Mouse (Mus musculus) C2C12 (cell line): ENCODE results near the gene Tekt2. TPM values are rescaled to one million over a fixed set of nuclear protein-coding genes. Genes with fewer than 3 reads are reported as not detected.

Experiments used
- H3K27me3 ChIP-seq: one replicate; pipeline ENCODE4 v1.6.1; 2011; ENCODE audit not compliant: control insufficient read depth, insufficient read depth, insufficient read length
- H3K36me3 ChIP-seq: one replicate; pipeline ENCODE4 v1.6.1; 2011; ENCODE audit not compliant: control insufficient read depth, insufficient read depth
- H3K4me3 ChIP-seq: one replicate; pipeline ENCODE4 v1.5.1; 2011; ENCODE audit warnings: mild to moderate bottlenecking, control low read depth; ENCODE audit not compliant: poor library complexity, insufficient read depth, severe bottlenecking
- H3K79me2 ChIP-seq: one replicate; pipeline ENCODE4 v1.6.1; 2011; ENCODE audit not compliant: control insufficient read depth, insufficient read depth
- H3K79me3 ChIP-seq: one replicate; pipeline ENCODE4 v1.6.1; 2011; ENCODE audit warnings: low read depth, control low read depth
- H3ac ChIP-seq: one replicate; pipeline ENCODE3; 2011; ENCODE audit warnings: low read depth; ENCODE audit not compliant: control insufficient read depth, insufficient read length
- CEBPB ChIP-seq: IDR thresholded peaks from one replicate; pipeline ENCODE4 v1.6.1; 2011; ENCODE audit warnings: low read depth, mild to moderate bottlenecking, control low read depth, moderate library complexity
- CTCF ChIP-seq: IDR thresholded peaks from one replicate; pipeline ENCODE4 v1.5.1; 2011; ENCODE audit not compliant: control insufficient read depth, insufficient read depth, insufficient read length
- FOSL1 ChIP-seq: IDR thresholded peaks from one replicate; pipeline ENCODE4 v1.8.0; 2011; ENCODE audit warnings: mild to moderate bottlenecking, low read length; ENCODE audit not compliant: poor library complexity, insufficient read depth, severe bottlenecking
- MAX ChIP-seq: IDR thresholded peaks from one replicate; pipeline ENCODE4 v1.6.1; 2011; ENCODE audit warnings: mild to moderate bottlenecking, control low read depth
- MYOD1 ChIP-seq: IDR thresholded peaks from one replicate; pipeline ENCODE4 v1.6.1; 2011; ENCODE audit warnings: low read depth; ENCODE audit not compliant: control insufficient read depth, insufficient read length
- MYOG ChIP-seq: IDR thresholded peaks from one replicate; pipeline ENCODE4 v1.6.1; 2011; ENCODE audit not compliant: control insufficient read depth, insufficient read length; ENCODE audit errors: extremely low read depth
- USF1 ChIP-seq: IDR thresholded peaks from one replicate; pipeline ENCODE4 v1.6.1; 2011; ENCODE audit warnings: low read depth, mild to moderate bottlenecking, control low read depth, moderate library complexity
- long read RNA-seq, 2 experiments: library from polyadenylated mRNA; unstranded; transcript quantifications; one replicate each; pipeline ENCODE4 v2.0.0; 2019 to 2020
- polyA plus RNA-seq: library from polyadenylated mRNA; unstranded; fragments of >200 nt; fragmentation: generic; extraction: Trizol; gene quantifications from one replicate; pipeline ENCODE4 v1.2.1, GENCODE M21; 2012; ENCODE audit warnings: missing spikeins

The Tekt2 gene
- 0.40 TPM for polyA plus RNA-seq
- long read RNA-seq, experiment 1: 0 reads
- long read RNA-seq, experiment 2, partial matches to known transcripts: 0 of 3 reads
- long read RNA-seq, experiment 2, other reads (novel, unspliced or antisense): 3 of 3 reads

DNA sequence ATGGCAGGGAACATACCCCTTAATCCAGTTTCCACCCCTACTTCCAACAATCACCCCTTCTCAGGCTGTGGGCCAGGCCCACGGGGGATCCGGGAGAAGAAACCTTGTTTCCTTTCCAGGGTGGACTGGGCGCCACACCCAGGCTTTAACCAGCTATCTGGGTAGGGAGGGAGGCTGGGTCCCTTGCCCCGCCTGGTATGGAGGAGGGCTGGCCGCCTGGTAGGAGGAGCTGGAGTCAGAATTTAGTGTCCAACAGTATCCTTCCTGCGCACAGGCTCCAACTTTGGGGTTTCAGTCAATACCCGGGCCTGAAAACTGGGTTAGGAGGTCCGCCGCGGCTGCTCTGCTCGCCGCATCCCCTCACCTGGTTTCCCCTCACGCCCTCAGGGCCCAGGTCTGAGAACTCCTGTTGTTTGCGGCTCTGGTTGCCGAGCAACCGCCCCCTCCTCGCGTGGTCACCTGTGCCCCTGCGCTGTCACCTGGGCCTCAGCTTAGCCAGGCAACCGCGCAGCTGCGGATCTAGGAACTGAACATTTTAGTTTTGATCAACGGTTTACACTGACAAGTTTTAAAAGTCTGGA lies at the start of gene Tekt2:
Gene Tekt2 (minus strand): TSS at position 408 of the 581 bp plus-strand sequence.
- no peak within 1 kb of the TSS for H3K4me3 ChIP-seq
- peaks cover 8% of the 10 kb centered on the region for H3K79me2 ChIP-seq
- no peaks in the 10 kb centered on the region for H3K27me3 ChIP-seq
- H3K36me3 ChIP-seq: no peaks in the 10 kb centered on the region
- H3K79me3 ChIP-seq: peaks cover 4% of the 10 kb centered on the region
- TF ChIP-seq CTCF (no peak), MYOD1 (no peak), USF1 (no peak), MYOG (no peak), CEBPB (no peak), FOSL1 (no peak), MAX (no peak)
- no peak within 1 kb of the TSS for H3ac ChIP-seq

DNA sequence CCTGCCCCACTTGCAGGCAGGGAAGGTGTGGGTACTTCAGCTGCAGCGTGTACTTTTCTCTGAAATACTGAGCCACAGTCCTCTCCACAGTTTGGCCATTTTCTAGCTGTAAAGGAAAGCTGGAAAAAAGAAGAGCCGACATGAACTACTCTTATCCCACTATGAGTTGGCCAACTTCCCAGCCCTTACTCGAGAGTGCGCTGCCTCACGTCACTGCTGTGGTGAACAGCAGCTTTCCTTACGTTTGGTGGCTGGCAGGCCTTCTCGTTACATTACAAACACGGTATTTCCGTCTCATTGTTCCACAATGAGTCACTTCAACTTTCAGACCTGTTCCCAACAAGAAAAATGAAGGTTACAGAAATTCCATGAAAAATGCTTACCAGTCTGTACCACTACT lies 46.0 kb upstream of the Tekt2 start:
- no peaks in the 10 kb centered on the region for H3K27me3 ChIP-seq
- no peak overlapping the region for H3ac ChIP-seq
- H3K79me3 ChIP-seq: no peaks in the 10 kb centered on the region
- no peak for TF ChIP-seq CTCF
- TF ChIP-seq CEBPB: no peak
- no peak for TF ChIP-seq MAX
- H3K36me3 ChIP-seq: peaks cover 55% of the 10 kb centered on the region
- no peak overlapping the region for H3K4me3 ChIP-seq
- no peaks in the 10 kb centered on the region for H3K79me2 ChIP-seq

DNA sequence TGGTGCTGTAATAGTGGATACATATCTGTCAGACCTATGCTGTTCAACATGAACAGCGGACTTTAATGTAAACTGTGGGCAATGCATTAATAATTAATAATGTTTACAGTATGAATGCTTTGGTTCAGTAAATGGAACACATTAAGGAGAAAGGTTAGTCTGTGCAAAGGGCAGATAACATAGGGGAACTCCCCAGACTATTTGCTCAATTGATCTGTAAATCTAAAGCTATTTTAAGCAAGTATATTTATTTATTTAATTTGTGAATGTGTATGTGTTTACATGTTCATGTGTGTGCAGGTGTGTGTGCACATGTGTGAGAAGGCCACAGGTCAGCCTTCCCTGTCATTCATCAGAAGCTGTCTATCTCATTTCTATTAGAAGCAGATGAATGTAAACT lies 34.6 kb upstream of the Tekt2 start:
- H3K79me2 ChIP-seq: no peaks in the 10 kb centered on the region
- TF ChIP-seq MYOG (no peak), USF1 (no peak), MAX (no peak), FOSL1 (no peak)
- H3K36me3 ChIP-seq: peaks cover 28% of the 10 kb centered on the region
- H3ac ChIP-seq: no peak overlapping the region
- H3K4me3 ChIP-seq: no peak overlapping the region
- no peaks in the 10 kb centered on the region for H3K79me3 ChIP-seq
- no peaks in the 10 kb centered on the region for H3K27me3 ChIP-seq

DNA sequence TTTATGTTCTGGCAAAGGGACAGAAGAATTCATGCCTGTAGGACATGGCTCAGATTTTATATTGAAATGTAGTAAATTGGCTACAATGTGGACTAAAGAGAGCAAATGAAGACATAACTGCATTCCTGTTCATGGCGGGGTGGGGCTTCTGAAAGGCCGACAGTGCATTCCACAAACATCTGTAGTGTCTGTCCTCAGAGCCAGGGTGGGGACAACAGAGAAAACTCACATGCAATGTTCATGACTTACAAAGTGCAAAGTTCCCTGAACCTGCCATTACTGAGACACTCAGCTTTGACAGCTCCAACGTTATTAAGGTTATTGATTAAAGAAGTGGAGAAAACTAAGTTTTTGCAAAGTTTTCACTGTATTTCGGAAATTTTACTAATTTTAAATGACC lies 18.0 kb upstream of the Tekt2 start:
- no peak overlapping the region for H3ac ChIP-seq
- no peaks in the 10 kb centered on the region for H3K27me3 ChIP-seq
- H3K4me3 ChIP-seq: no peak overlapping the region
- TF ChIP-seq MAX (no peak), MYOG (no peak), CEBPB (no peak), FOSL1 (no peak), USF1 (no peak), CTCF (no peak), MYOD1 (no peak)
- peaks cover 31% of the 10 kb centered on the region for H3K36me3 ChIP-seq
- no peaks in the 10 kb centered on the region for H3K79me3 ChIP-seq
- no peaks in the 10 kb centered on the region for H3K79me2 ChIP-seq

DNA sequence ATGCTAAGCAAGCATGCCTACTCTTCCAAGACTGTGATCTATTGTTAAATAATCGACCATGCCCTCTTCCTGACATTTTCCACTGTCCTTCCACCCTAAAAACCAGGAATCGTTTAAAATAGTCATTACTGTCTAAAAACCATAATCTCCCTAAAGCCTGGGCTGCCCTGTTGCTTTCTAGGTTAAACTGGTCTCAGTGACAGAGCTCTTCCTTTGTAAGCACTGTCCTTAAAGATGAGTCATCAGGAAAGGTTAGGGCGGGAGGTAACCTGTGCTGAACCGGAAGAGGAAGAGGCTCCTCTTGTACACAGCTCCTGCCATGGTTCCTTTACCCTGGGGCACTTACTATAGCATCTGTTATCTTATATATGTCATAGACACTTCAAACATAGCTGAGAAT lies 14.0 kb upstream of the Tekt2 start:
- TF ChIP-seq CEBPB (no peak), MAX (no peak), USF1 (no peak), CTCF (no peak), MYOG (no peak)
- peaks cover 15% of the 10 kb centered on the region for H3K36me3 ChIP-seq
- H3K79me3 ChIP-seq: no peaks in the 10 kb centered on the region
- no peak overlapping the region for H3K4me3 ChIP-seq
- H3K79me2 ChIP-seq: no peaks in the 10 kb centered on the region
- H3K27me3 ChIP-seq: no peaks in the 10 kb centered on the region
- H3ac ChIP-seq: no peak overlapping the region

DNA sequence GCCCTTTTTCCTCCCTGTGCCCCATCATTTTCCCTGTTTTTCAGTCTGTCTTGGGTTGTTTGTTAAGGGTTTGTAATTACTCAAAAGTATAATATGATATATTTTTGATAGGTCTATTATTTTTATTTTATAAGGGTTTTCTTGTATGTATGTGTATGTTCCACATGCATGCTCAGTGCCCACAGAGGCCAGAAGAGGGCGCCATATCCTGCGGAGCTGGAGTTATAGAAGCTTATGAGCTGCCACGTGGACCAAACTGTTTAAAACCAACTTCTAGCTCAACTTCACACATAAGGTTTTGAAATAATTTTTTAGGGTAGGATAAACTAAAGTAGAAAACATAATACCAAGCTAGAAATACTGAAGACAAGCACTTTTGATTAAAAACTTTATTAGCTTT lies 6.9 kb upstream of the Tekt2 start:
- Histone ChIP-seq H3ac (no peak overlapping the region), H3K79me2 (no peaks in the 10 kb centered on the region), H3K4me3 (no peak overlapping the region), H3K79me3 (no peaks in the 10 kb centered on the region), H3K27me3 (no peaks in the 10 kb centered on the region), H3K36me3 (peaks cover 4% of the 10 kb centered on the region)
- no peak for TF ChIP-seq CTCF
- TF ChIP-seq FOSL1: no peak
- no peak for TF ChIP-seq USF1
- no peak for TF ChIP-seq MAX
- no peak for TF ChIP-seq MYOD1
- TF ChIP-seq CEBPB: no peak
- TF ChIP-seq MYOG: no peak
